Mouse (Mus musculus): ENCODE data around the gene Ucn2.

Ucn2 gene

GRCm38 (mm10) chr9:108992620-108993361, 7.0 kb downstream of the Ucn2 start:
- no peak for DNase-seq

- no peak for DNase-seq
Observed at GRCm38 (mm10) chr9:108996411-108996810, 10.6 kb downstream of the Ucn2 start.

GRCm38 (mm10) chr9:108998287-108999166, 12.7 kb downstream of the Ucn2 start:
- peak; percentile 44 to 51 for DNase-seq

GRCm38 (mm10) chr9:108999167-108999526, 13.3 kb downstream of the Ucn2 start:
- peak; percentile 74 to 82 for DNase-seq

- DNase-seq = peak; percentile 76 to 82
Observed at GRCm38 (mm10) chr9:109000726-109001125, 14.9 kb downstream of the Ucn2 start.

GRCm38 (mm10) chr9:109003201-109003600, 17.4 kb downstream of the Ucn2 start:
- DNase-seq = peak; percentile 68 to 77

GRCm38 (mm10) chr9:109007025-109007780, 21.4 kb downstream of the Ucn2 start:
- no peak for DNase-seq

GRCm38 (mm10) chr9:109008081-109008480, 22.3 kb downstream of the Ucn2 start:
- no peak for DNase-seq

- DNase-seq = no peak
Observed at GRCm38 (mm10) chr9:109008994-109009635, 23.3 kb downstream of the Ucn2 start.

- peak; percentile 45 to 48 for DNase-seq
Observed at GRCm38 (mm10) chr9:109009636-109010315, 24.0 kb downstream of the Ucn2 start.

GRCm38 (mm10) chr9:109010316-109010690, 24.5 kb downstream of the Ucn2 start:
- DNase-seq = no peak

GRCm38 (mm10) chr9:109015397-109015796, 29.6 kb downstream of the Ucn2 start:
- DNase-seq = peak in 1 of 2 experiments; percentile 6

GRCm38 (mm10) chr9:109016973-109017604, 31.3 kb downstream of the Ucn2 start:
- DNase-seq = no peak

GRCm38 (mm10) chr9:109021428-109021827, 35.6 kb downstream of the Ucn2 start:
- no peak for DNase-seq

GRCm38 (mm10) chr9:109022866-109023685, 37.3 kb downstream of the Ucn2 start:
- DNase-seq = no peak

- peak; percentile 72 to 77 for DNase-seq
Observed at GRCm38 (mm10) chr9:109027521-109027920, 41.7 kb downstream of the Ucn2 start.

- DNase-seq = no peak
Observed at GRCm38 (mm10) chr9:109028421-109028820, 42.6 kb downstream of the Ucn2 start.

GRCm38 (mm10) chr9:109028919-109029318, 43.1 kb downstream of the Ucn2 start:
- DNase-seq = no peak

GRCm38 (mm10) chr9:109030312-109030711, 44.5 kb downstream of the Ucn2 start:
- no peak for DNase-seq

- no peak for DNase-seq
Observed at GRCm38 (mm10) chr9:109031001-109031400, 45.2 kb downstream of the Ucn2 start.

GRCm38 (mm10) chr9:109031686-109032085, 45.9 kb downstream of the Ucn2 start:
- DNase-seq = no peak

All from cerebellum, postnatal 10 days (tissue).